Mouse (Mus musculus): ENCODE data around the gene Prdm11. TPM values are rescaled to one million over a fixed set of nuclear protein-coding genes. Genes with fewer than 3 reads are reported as not detected.

Prdm11 gene
- polyA plus RNA-seq, 1 experiment from 2014 or later, result 2.0 TPM

- peak; percentile 78 for DNase-seq (ENCODE audit: extremely low spot score, low spot score)
- Histone ChIP-seq H3K27ac (0 out of 2 replicates have a peak overlapping the region, but pooled peaks have one; percentile 41), H3K4me3 (no peak overlapping the region), H3K4me1 (peaks cover 9% of the 10 kb centered on the region), H3K9me3 (no peaks in the 10 kb centered on the region), H3K27me3 (ENCODE audit: poor library complexity, severe bottlenecking) (no peaks in the 10 kb centered on the region), H3K36me3 (replicated peaks) (no peaks in the 10 kb centered on the region)
- WGBS, result 42% methylated on average over 15 of the region's 15 CpGs
Observed at GRCm38 (mm10) chr2:93075738-93076577, 30.0 kb upstream of the Prdm11 start.

- H3K36me3 ChIP-seq (replicated peaks), result no peaks in the 10 kb centered on the region
- peak; percentile 78 for DNase-seq (ENCODE audit: extremely low spot score, low spot score)
- no peak overlapping the region for H3K4me3 ChIP-seq
- peaks cover 9% of the 10 kb centered on the region; the same call in 1 of the 2 replicates for H3K4me1 ChIP-seq
- 6% methylated on average over 12 of the region's 12 CpGs for WGBS
- no peaks in the 10 kb centered on the region; the same call in 1 of the 2 replicates for H3K27me3 ChIP-seq (ENCODE audit: poor library complexity, severe bottlenecking)
- H3K27ac ChIP-seq, result no peak overlapping the region
- no peaks in the 10 kb centered on the region for H3K9me3 ChIP-seq
Observed at GRCm38 (mm10) chr2:93071656-93072055, 25.7 kb upstream of the Prdm11 start.

GRCm38 (mm10) chr2:93068942-93069341 lies 23.0 kb upstream of the Prdm11 start:
- 52% methylated on average over 2 of the region's 2 CpGs for WGBS
- no peaks in the 10 kb centered on the region for H3K9me3 ChIP-seq
- no peaks in the 10 kb centered on the region for H3K36me3 ChIP-seq (replicated peaks)
- H3K4me3 ChIP-seq, result no peak overlapping the region
- peaks cover 9% of the 10 kb centered on the region; the same call in 1 of the 2 replicates for H3K27me3 ChIP-seq (ENCODE audit: poor library complexity, severe bottlenecking)
- H3K4me1 ChIP-seq, result peaks cover 5% of the 10 kb centered on the region; the same call in 1 of the 2 replicates
- no peak for DNase-seq (ENCODE audit: extremely low spot score, low spot score)
- H3K27ac ChIP-seq, result no peak overlapping the region

GRCm38 (mm10) chr2:93063347-93063746 lies 17.4 kb upstream of the Prdm11 start:
- Histone ChIP-seq H3K27me3 (ENCODE audit: poor library complexity, severe bottlenecking) (0 out of 2 replicates have a peak, but pooled peaks cover 9% of the 10 kb centered on the region), H3K4me3 (no peak overlapping the region), H3K27ac (no peak overlapping the region), H3K36me3 (replicated peaks) (no peaks in the 10 kb centered on the region), H3K4me1 (no peaks in the 10 kb centered on the region), H3K9me3 (no peaks in the 10 kb centered on the region)
- DNase-seq (ENCODE audit: extremely low spot score, low spot score), result peak; percentile 47
- WGBS, result 10% methylated on average over 2 of the region's 2 CpGs

GRCm38 (mm10) chr2:93051873-93052272 lies 5.9 kb upstream of the Prdm11 start:
- no peaks in the 10 kb centered on the region for H3K36me3 ChIP-seq (replicated peaks)
- H3K4me3 ChIP-seq, result no peak overlapping the region
- WGBS, result 42% methylated on average over 1 of the region's 1 CpGs
- H3K4me1 ChIP-seq, result peaks cover 5% of the 10 kb centered on the region
- DNase-seq (ENCODE audit: extremely low spot score, low spot score), result no peak
- peaks cover 22% of the 10 kb centered on the region for H3K27me3 ChIP-seq (ENCODE audit: poor library complexity, severe bottlenecking)
- no peak overlapping the region for H3K27ac ChIP-seq
- no peaks in the 10 kb centered on the region for H3K9me3 ChIP-seq

GRCm38 (mm10) chr2:93048601-93049323 lies 2.8 kb upstream of the Prdm11 start:
- H3K27ac ChIP-seq, result no peak overlapping the region
- peaks cover 27% of the 10 kb centered on the region for H3K4me1 ChIP-seq
- DNase-seq (ENCODE audit: extremely low spot score, low spot score), result no peak
- WGBS, result 72% methylated on average over 6 of the region's 6 CpGs
- no peaks in the 10 kb centered on the region for H3K9me3 ChIP-seq
- H3K27me3 ChIP-seq (ENCODE audit: poor library complexity, severe bottlenecking), result peaks cover 33% of the 10 kb centered on the region
- no peaks in the 10 kb centered on the region for H3K36me3 ChIP-seq (replicated peaks)
- no peak overlapping the region for H3K4me3 ChIP-seq

GRCm38 (mm10) chr2:93047491-93048050 lies 1.6 kb upstream of the Prdm11 start:
- Histone ChIP-seq H3K27ac (no peak overlapping the region), H3K27me3 (ENCODE audit: poor library complexity, severe bottlenecking) (peaks cover 35% of the 10 kb centered on the region), H3K9me3 (no peaks in the 10 kb centered on the region), H3K4me1 (peaks cover 32% of the 10 kb centered on the region), H3K4me3 (no peak overlapping the region), H3K36me3 (replicated peaks) (no peaks in the 10 kb centered on the region)
- 91% methylated on average over 7 of the region's 7 CpGs for WGBS
- no peak for DNase-seq (ENCODE audit: extremely low spot score, low spot score)

- peaks cover 37% of the 10 kb centered on the region for H3K4me1 ChIP-seq
- H3K9me3 ChIP-seq, result no peaks in the 10 kb centered on the region
- peaks cover 35% of the 10 kb centered on the region for H3K27me3 ChIP-seq (ENCODE audit: poor library complexity, severe bottlenecking)
- no peaks in the 10 kb centered on the region for H3K36me3 ChIP-seq (replicated peaks)
- WGBS, result 84% methylated on average over 6 of the region's 6 CpGs
- no peak for DNase-seq (ENCODE audit: extremely low spot score, low spot score)
- 0 out of 2 replicates have a peak overlapping the region, but pooled peaks have one; percentile 98 for H3K27ac ChIP-seq
- H3K4me3 ChIP-seq, result peak overlapping the region; percentile 80; the same call in 1 of the 2 replicates
Observed at GRCm38 (mm10) chr2:93047036-93047435, 1.1 kb upstream of the Prdm11 start.

GRCm38 (mm10) chr2:93046509-93046835 lies 505 bp upstream of the Prdm11 start:
- DNase-seq (ENCODE audit: extremely low spot score, low spot score), result no peak
- Histone ChIP-seq H3K4me1 (peaks cover 43% of the 10 kb centered on the region), H3K27me3 (ENCODE audit: poor library complexity, severe bottlenecking) (peaks cover 35% of the 10 kb centered on the region), H3K9me3 (no peaks in the 10 kb centered on the region), H3K4me3 (peak overlapping the region; percentile 80), H3K36me3 (replicated peaks) (no peaks in the 10 kb centered on the region), H3K27ac (peak overlapping the region; percentile 98)
- WGBS, result 26% methylated on average over 5 of the region's 5 CpGs

GRCm38 (mm10) chr2:93045129-93045817 lies 694 bp downstream of the Prdm11 start:
- Histone ChIP-seq H3K9me3 (no peaks in the 10 kb centered on the region), H3K4me1 (peaks cover 51% of the 10 kb centered on the region), H3K27ac (peak overlapping the region; percentile 98), H3K36me3 (replicated peaks) (no peaks in the 10 kb centered on the region), H3K27me3 (ENCODE audit: poor library complexity, severe bottlenecking) (peaks cover 35% of the 10 kb centered on the region), H3K4me3 (peak overlapping the region; percentile 80)
- DNase-seq (ENCODE audit: extremely low spot score, low spot score), result peak; percentile 92
- 0% methylated on average over 39 of the region's 55 CpGs for WGBS

- peaks cover 58% of the 10 kb centered on the region for H3K4me1 ChIP-seq
- no peaks in the 10 kb centered on the region for H3K36me3 ChIP-seq (replicated peaks)
- 88% methylated on average over 3 of the region's 3 CpGs for WGBS
- H3K4me3 ChIP-seq, result no peak overlapping the region
- 0 out of 2 replicates have a peak overlapping the region, but pooled peaks have one; percentile 8 for H3K27ac ChIP-seq
- DNase-seq (ENCODE audit: extremely low spot score, low spot score), result no peak
- no peaks in the 10 kb centered on the region for H3K9me3 ChIP-seq
- H3K27me3 ChIP-seq (ENCODE audit: poor library complexity, severe bottlenecking), result peaks cover 26% of the 10 kb centered on the region
Observed at GRCm38 (mm10) chr2:93043449-93044157, 2.4 kb downstream of the Prdm11 start.

- DNase-seq (ENCODE audit: extremely low spot score, low spot score), result no peak
- peaks cover 60% of the 10 kb centered on the region for H3K4me1 ChIP-seq
- H3K9me3 ChIP-seq, result no peaks in the 10 kb centered on the region
- no peak overlapping the region for H3K4me3 ChIP-seq
- no peaks in the 10 kb centered on the region for H3K36me3 ChIP-seq (replicated peaks)
- peaks cover 10% of the 10 kb centered on the region for H3K27me3 ChIP-seq (ENCODE audit: poor library complexity, severe bottlenecking)
- 77% methylated on average over 6 of the region's 6 CpGs for WGBS
- H3K27ac ChIP-seq, result peak overlapping the region; percentile 44; the same call in 1 of the 2 replicates
Observed at GRCm38 (mm10) chr2:93041470-93041869, 4.5 kb downstream of the Prdm11 start.

Measured in forebrain, embryonic 10.5 days (tissue).